Mouse (Mus musculus): Measurements from ENCODE around the gene Zfp423.

Zfp423 gene

DNA sequence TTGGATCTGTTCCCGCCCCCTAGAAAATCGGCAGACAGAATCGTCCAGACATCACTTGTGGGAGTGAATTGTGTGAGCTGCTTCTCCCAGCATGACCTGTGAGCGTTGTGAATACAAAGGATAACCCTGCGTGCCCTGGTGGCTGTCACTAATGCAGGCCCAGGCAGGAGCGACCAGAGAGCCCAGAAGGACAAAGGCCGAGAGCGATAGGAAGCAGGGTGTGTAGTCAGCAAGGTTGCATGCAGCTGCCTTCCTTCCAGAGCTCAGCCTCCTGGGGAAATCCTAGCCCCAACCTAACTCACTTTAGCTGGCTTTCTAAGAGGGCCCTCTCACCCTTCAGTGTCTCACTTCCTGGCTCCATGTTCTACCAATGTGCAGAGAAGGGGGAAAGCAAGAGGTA, 212.3 kb downstream of the Zfp423 start:
- in situ Hi-C loops (cut with MboI, MseI), result no loop called here

DNA sequence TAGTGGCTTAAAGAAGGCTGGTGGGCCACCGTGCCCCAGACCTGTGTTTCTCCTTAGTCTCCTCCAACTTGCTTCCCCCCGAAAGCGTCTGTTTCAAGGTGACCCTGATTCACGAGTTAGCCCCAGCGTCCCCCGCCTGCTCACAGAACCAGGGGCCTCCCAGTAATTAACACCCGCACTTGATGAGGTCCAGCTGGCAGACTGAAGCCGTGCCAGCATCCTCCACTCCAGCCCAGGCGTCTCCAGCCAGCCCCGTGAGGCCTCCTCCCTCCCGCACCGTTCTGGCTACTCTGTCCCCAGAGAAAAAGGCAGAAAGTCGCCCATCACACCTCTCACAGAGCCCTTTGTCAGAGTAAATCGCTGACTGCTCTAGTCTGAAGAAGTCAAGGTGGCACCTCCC, 213.3 kb downstream of the Zfp423 start:
- in situ Hi-C loops (cut with MboI, MseI), result no loop called here

DNA sequence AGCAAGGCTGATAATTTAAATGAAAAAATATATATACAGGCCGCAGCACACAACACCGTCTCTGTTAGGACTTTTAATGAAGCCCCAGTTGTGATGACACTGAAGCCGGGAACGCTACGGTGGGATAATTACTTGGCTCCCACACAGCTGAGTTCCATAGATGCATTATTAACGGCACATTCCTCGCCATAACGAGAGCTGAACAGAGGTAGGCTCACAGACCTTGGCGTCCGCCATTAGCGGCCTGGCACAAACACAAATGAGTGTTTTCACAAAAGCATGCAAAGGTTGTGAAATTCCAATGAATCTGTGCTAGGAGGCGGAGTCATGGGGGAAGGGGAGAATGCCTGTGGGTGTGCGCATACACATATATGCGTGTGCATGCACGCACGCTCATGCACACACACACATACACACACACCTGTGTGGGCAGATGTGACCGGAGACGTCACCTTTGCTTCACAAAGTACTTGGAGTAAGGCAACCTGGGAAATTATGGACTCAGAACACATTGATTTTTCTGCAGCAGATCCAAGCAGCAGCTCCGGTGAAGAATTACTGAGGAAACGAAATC, 214.2 kb downstream of the Zfp423 start:
- in situ Hi-C loops (cut with MboI, MseI), result no loop called here

DNA sequence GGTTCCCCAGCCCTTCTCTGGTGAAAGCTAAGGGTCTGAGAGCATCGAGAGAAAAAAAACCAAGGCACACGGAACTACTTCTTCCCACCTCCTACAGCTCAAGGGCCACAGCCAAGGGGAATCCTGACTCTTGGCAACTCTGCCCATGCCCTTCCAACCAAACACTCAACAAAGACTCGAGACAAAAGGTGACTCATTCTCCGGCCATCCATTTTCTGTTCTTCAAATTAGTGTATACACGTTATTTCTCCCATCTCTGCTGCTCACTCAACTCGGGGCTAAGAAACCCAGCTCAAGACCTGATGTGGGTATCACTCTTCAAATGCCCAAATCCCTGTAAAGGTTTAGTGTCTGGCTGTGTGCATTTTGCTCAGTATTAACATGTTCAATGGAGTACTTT, 214.8 kb downstream of the Zfp423 start:
- in situ Hi-C loops (cut with MboI, MseI), result no loop called here

DNA sequence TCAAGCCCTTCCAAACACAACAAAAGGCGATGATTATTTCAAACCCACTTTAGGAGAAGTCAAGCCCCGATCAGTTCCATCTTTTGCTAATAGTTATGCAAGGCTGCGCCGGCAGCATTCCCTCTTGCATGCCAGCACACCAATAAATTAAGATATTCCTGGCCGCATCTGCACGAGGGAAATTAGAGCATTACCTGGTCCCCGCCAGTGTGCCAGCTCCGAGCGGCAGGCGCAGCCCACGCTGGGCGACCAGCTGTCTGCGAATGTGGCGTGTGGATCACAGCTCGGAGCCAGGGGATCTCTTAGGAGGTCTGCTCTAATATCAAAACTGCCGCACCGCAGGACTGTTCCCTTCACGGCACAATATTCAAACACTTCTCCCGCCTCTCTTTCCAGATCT, 217.4 kb downstream of the Zfp423 start:
- in situ Hi-C loops (cut with MboI, MseI), result no loop called here

DNA sequence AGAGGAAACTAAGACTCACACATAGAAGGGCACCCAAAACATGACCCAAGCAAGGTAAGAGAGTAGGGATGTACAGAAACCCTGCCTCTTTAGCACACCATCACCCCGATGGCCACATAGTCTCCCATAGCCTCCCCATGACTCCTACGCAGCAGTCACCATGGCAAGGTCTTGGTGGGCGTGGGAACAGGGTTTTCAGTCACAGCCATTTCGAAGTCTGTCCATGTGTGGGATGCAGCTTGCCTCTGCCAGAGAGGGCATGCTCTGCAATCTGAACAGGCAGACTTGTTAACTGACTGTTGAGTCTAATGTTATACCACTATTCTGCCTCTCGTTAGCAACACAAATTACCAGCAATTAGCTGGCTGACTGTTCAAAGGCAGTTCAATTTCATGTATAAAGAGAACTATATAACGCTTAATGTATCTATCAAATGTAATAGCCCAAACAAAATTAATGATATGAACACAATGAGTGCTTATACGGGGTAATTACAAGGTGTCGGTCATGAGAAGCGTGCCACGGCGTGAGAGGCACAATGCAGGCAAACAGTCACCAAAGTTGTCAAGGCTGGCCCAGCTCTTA, 218.4 kb downstream of the Zfp423 start:
- in situ Hi-C loops (cut with MboI, MseI), result no loop called here

DNA sequence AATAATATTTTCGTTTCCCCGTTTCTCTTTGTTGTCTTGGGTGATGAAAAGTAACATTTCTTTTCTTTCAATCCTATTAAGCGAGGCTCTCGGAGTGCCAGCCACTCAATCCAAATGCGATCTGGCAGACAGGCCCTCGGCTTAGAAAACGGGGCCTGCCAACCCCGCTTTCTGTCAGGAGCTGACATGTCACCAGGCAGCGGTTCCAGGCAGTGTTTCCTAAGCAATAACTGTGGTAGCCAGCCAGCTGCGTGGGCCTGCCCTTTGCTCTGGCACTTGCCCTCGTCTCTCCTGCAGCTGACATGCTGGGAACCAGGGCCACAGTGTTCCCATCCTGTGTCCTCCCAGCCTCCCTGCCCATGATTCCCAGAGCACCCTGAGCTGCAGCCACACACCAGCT, 221.5 kb downstream of the Zfp423 start:
- in situ Hi-C loops (cut with MboI, MseI), result no loop called here

DNA sequence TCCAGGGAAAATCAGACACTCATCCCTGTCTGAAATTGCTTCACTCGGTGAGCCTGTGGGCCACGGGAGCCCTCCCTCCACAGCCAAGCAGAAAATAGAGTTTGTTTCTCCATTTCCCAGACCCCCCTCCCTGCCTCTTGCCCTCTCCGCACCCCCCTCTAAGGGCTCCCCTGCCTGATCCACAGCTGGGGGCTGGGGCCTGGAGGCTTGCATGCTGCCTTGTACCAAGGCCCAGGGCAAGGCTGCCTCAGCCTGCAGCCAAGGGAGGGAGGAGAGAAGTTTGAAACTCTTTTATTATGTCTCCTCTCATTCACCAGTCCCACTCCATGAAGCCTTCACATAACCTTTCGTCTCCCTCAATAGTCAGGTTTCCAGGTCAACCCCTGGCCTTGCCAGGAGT, 224.5 kb downstream of the Zfp423 start:
- in situ Hi-C loops (cut with MboI, MseI), result no loop called here

DNA sequence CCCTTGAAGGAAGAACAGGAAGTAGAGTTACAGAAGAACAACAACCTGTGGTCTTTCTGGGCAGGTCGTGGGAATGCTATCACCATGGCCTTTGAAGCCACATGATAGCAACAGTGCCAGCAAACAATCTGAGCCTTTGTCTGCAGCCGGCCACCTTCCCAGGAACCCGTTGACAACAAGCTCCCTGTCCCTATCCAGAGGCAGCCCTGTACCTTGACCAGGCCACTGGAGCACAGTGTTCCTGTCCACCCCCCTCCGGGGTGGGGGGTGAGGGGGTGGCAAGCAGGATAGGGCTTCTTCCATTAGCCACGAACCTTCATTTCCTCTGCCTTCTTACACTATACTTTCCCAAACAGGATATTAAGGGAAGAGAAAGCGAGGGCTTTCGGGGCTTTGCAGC, 224.9 kb downstream of the Zfp423 start:
- in situ Hi-C loops (cut with MboI, MseI), result no loop called here

DNA sequence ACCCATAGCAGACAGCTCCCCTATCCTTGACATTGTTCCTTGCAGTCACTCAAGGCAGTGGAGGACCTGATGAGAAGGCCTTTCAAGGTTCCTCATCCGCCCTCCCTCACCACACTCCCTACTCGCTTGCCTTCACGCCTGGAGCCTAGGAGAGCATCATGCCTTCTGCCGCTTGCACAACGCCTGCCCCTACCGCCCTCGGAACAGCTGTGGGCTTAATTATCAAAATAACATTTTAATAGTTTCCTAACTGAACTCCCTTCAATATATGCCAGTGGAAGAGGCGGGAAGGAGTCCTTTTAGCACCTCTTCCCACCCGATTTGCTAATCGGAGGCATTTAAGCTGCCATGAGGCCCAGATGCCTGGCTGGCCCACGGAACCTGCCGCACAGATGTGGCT, 228.3 kb downstream of the Zfp423 start:
- in situ Hi-C loops (cut with MboI, MseI), result no loop called here

DNA sequence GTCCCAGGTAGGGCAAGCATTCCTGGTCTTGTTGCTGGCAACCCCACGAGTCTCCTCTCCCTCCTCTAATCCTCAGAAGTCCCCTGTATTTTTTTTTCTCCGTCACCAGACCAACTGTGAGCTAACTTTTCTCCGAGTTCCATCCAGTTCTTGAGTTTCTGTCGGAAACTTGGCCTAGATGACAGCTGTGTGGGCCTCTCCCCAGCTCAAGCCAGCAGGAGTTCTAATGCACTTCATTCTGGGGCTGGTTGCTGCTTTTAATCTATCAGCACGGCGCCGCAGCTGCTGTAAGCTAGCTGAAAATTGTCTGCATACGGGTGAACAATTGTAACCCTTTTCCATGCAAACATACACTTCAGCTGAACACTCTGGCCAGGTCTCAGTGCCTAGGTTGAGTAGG, 236.4 kb downstream of the Zfp423 start:
- in situ Hi-C loops (cut with MboI, MseI), result no loop called here

DNA sequence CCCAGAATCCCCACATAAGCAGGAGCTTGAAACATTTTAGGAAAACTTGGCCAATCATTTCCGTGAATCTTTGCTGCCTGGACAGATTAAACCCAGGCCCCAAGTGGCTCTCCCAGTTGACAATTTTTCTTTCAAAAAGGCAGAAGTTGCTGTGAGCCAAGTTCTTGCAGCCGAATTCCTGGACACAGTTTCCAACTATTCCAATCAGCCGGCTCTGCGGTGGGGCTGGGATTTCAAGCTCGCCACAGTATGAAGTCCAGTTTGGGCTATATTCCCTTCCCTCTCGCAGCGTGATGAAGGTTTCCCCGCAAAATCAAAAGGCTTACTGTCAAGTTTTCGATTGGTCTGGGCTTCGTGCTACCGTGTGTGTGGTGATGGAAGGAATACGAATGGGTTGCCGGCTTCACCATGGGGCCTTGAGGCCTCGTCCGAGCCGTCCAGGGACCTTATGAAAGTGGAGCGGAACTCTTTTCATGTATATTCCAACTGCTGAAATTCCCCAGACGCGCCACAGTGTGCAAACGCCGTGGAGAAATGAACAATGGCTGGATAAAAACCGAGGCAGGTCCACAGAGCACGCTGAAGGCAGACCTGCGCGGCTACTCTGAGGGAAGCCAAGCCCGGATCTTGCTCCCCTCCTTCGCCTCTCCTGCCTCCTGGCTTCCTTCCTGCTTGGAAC, 240.1 kb downstream of the Zfp423 start:
- in situ Hi-C loops (cut with MboI, MseI), result no loop called here

DNA sequence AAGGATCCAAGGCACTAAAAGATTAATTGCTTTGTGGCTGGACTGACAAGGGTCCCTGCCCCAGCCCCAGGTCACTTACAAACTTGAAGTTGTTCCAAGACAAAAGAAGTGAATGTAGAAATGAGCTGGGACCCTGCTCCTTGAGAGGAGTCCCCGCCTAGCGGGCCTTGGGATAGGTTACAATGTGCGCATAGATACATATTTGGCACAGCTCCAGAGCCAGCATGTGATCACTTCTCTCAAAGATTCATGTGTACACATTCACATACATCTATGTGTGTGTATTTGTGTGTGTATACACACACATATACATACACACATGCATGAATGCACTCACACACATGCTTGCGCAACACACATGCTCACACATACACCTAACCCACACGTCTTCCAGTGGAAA, 241.9 kb downstream of the Zfp423 start:
- in situ Hi-C loops (cut with MboI, MseI), result no loop called here

DNA sequence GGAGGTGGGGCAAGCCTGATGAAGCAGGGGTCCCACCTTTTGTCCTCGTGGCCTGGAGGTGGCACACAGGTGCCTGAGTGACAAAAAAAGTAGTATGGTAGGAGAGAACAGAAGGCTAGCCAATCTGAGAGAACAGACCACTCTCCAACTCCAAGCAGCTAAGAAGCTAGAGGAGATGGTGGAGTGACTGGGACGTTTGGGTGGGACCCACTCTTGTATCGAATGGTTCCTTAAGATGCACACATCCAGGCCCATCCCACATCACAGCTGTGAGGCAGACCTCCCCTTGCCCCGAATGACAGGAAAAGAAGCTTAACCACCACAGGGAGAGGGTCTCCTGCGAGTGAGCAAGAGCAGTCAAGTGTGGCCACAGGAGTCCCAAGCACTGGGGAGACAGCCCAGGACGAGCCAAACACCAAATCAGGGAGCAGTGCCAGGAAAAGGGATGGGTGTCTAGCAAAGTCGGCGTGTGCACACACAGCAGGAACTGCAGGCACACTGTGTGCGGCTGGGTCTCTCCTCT, 242.6 kb downstream of the Zfp423 start:
- in situ Hi-C loops (cut with MboI, MseI), result no loop called here

DNA sequence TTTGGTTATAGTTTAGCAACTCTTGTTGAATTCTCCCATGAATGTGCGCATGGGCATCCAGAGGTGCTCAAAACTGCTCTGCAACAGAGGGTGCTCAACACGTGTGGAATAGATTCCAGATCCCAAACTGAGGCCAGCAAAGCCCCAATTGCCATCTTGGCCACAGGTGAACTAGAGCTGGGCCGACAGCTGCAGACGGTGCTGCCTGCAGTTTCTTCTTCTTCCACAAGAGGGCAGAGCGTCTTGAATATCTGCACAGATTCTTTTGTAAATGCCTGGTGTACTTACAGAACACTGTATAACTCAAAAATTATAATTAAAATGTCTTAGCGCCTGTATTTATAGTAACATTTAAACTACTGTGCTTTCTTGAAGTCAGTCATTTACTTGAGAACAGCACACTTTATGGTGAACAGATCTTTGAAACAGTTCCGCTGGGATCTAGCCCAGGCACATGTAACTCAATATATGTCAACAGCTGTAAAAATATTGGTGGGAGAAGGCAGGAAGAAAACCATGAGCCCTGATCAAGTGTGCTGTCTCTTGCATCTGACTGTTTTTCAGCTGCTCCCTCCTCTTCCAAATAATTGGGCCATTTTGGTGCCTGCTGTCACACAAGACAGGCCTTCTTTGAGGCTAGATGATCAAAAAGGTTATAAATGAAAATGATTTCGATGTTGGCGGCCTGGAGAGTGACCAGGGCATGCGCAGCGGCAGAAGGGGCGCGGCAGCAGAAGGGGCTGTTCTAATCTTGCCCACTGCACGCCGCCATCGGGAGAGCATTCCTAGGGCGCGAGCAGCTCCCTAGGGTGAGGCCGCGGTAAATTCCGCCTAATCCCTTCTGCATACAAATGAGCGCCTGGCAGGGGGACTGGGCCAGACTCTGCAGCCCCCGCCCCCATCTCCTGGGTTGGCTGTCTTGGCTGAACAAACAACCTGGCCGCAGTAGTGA, 243.4 kb downstream of the Zfp423 start:
- in situ Hi-C loops (cut with MboI, MseI), result no loop called here

DNA sequence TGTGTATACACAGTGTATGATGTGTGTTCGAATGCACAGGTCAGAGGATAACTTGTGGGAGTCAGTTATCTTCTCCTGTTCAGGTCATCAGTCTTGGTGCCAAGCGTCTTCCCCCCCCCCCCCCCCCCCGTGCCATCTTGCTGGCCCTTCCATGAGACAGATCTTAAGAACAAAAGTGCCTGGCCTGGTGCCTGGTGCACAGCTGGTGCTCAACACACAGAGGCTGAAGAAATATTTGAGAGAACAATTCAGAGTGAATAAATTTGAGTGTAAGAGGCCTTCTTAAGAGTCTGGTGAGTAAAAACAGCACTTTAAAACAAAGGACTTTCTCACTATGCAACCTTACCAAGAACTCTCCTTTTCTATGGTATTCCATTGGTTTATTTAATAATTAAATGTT, 245.4 kb downstream of the Zfp423 start:
- in situ Hi-C loops (cut with MboI, MseI), result no loop called here

DNA sequence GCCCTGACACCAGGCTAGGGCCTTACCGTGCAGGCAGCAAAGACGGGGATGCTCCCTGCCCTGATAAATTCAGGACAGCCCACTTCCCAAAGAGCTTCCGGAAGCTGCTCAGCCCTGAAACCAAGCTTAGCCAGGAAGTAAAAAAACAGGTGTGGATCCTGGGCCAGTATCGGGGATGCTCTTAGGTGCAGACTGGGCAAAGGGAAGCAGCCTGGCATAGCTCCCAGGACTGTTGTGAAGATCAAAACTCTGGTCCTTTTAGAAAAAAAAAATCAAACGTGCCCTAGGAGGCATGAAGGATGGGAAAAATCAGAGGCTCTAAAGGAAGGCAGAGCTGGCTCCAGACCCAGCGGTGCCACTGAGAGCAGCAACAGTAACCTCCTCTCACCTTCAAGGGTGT, 247.4 kb downstream of the Zfp423 start:
- in situ Hi-C loops (cut with MboI, MseI), result no loop called here

DNA sequence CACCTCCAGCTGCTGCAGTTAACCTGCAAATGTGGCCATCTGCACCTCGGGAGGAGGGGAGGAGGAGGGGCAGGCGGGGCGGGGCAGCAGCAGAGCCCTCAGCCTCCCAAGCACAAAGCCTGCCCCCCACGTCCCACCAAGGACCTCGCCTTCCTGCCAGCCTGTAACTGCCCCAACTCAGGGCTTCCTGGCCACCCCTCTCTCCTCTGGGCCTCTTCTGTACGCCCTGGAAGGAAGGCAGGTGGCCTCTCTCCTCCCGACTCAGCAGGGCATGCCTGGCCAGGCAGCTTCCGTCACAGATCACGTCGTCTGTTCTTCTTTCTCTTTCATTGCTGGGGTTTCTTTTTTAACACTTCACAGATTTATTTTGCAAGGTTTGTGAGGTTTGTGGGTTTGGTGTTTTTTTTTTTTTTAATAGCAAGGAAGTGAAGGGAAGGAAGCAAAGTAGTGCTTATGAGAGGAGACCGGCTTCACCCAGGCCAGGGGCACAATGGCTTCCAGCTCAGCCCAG, 251.2 kb downstream of the Zfp423 start:
- in situ Hi-C loops (cut with MboI, MseI), result no loop called here

DNA sequence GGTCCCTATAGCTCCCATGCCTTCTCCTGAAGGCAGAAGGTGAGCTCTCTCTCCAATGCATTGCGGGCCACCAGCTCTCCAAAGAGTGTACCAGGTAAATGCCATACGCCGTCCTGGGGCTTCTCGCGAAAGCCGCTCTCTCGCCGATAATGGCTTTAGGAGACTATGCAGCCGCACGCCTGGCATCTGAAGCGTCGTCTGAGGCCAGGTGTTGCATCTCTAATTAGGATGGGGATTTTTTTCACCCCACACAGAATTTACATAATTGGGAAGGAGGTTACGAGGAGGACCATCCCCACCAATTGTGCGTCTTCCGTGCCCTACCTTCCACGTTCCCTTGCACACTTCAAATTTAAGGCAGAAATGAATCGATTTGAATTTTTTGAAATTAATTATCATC, 252.2 kb downstream of the Zfp423 start:
- in situ Hi-C loops (cut with MboI, MseI), result no loop called here

DNA sequence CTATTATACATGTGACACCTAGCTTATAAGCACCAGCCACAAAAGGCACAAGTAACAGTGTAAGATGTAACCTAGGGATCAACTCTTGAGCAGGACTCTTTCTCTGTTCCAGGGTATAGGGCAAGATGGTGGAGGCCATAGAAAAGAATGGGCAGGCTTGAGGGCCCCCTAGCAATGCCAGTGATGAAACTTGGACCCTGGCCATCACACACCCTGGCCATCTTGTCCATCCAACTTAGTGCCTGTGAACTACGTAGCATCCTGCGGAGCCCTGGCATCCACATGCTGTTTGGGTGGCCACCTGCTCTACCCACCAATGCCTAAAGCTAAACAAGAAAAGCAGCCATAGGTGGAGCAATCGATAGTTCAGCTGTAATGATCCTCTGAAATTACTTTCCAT, 254.6 kb downstream of the Zfp423 start:
- in situ Hi-C loops (cut with MboI, MseI), result no loop called here

DNA sequence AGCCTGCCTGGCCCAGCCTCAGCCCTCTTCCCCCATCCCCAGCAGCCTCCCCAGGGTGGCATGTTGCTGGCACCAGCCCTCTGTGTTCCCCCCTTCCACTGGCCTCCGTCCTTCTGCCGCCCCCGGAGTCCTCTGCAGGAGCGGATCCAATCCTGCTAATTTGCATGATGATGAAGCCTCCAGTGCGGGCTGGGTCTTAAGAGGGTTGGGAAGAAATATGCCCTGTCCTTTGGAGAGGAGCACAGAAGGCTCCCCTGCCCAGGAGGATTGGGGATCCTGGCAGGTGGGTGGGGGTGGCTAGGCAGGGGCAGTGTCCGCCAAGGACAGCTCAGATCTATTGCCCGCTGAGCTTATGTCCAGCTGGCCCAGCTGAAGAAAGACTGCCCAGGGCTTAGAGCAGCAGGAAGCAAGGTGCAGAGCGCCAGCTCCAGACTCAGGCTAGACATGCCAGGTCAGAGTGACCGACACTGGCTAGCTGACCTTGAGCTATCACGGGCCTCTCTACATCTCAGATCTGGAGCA, 256.5 kb downstream of the Zfp423 start:
- in situ Hi-C loops (cut with MboI, MseI), result no loop called here

DNA sequence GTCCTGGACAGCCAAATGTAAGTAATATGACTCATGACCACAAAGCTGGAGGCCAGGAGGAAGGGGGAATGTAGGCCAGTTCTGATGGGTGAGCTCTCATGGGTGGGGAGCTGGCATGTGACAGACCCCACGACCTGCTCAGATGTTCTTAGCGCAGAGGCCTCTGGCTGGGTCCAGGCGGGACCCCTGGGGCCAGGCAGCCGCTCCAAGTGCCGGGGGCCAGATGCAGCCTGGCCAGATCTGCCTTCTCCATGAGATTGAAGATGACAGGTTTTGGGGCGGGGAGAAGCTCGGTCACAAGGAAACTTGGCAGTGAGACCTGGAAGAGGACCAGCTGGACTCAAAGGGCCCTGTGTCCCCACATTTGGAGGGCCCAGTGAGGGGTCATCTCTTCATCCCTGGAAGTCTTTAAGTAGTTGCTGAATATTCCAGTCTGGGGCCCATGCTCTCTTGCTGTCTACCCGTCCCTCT, 257.3 kb downstream of the Zfp423 start:
- in situ Hi-C loops (cut with MboI, MseI), result no loop called here

Data from regulatory T cell (primary cell).